Mouse (Mus musculus) MEL (cell line): Measurements from ENCODE around the gene Zfp28. TPM values are rescaled to one million over a fixed set of nuclear protein-coding genes. Genes with fewer than 3 reads are reported as not detected.

Source experiments
- DNase-seq: peaks from one replicate; pipeline ENCODE4 v3.0.0; 2011; ENCODE audit warnings: low read depth, low spot score
- H3K27ac ChIP-seq: 2 replicates; pipeline ENCODE4 v1.5.1; 2012; ENCODE audit warnings: low read depth, mild to moderate bottlenecking, control low read depth, low read length, moderate library complexity; ENCODE audit not compliant: control insufficient read depth
- H3K27me3 ChIP-seq, 2 experiments: fragments of 150-350 bp in 1 of 2; sonication (generic) in 1 of 2; 2 replicates each; pipeline ENCODE4 v1.6.1; 2012; ENCODE audit warnings: low read length in 2 of 2, mild to moderate bottlenecking in 2 of 2, improper control_type of control experiment in 1 of 2, moderate library complexity in 1 of 2; ENCODE audit not compliant: insufficient read depth in 2 of 2, control insufficient read depth in 1 of 2
- H3K36me3 ChIP-seq, 2 experiments: 2 replicates each; pipeline ENCODE4 v1.6.1; 2012 to 2014; ENCODE audit warnings: low read length in 2 of 2, improper control_type of control experiment in 1 of 2, inconsistent platforms in 1 of 2, mild to moderate bottlenecking in 1 of 2; ENCODE audit not compliant: insufficient read depth in 2 of 2, control insufficient read depth in 1 of 2
- H3K4me1 ChIP-seq, 2 experiments: fragments of 150-350 bp in 1 of 2; sonication (generic) in 1 of 2; 2 replicates each; pipeline ENCODE4 v1.6.1; 2012; ENCODE audit warnings: low read length in 2 of 2, improper control_type of control experiment in 1 of 2, mild to moderate bottlenecking in 1 of 2; ENCODE audit not compliant: insufficient read depth in 2 of 2, control insufficient read depth in 1 of 2
- H3K4me3 ChIP-seq, 2 experiments: fragments of 150-350 bp in 1 of 2; sonication (generic) in 1 of 2; 2 replicates each; pipeline ENCODE4 v1.5.1; 2012; ENCODE audit warnings: low read depth in 2 of 2, low read length in 2 of 2, mild to moderate bottlenecking in 2 of 2, moderate library complexity in 2 of 2, control low read depth in 1 of 2, improper control_type of control experiment in 1 of 2; ENCODE audit not compliant: control insufficient read depth in 1 of 2, insufficient read depth in 1 of 2
- H3K79me2 ChIP-seq: 2 replicates; pipeline ENCODE4 v1.6.1; 2012; ENCODE audit warnings: mild to moderate bottlenecking, low read length, moderate library complexity; ENCODE audit not compliant: control insufficient read depth, poor library complexity, insufficient read depth
- H3K9ac ChIP-seq: 2 replicates; pipeline ENCODE4 v1.6.1; 2012; ENCODE audit warnings: low read depth, mild to moderate bottlenecking, control low read depth, low read length, moderate library complexity; ENCODE audit not compliant: control insufficient read depth, poor library complexity, severe bottlenecking
- H3K9me3 ChIP-seq: fragments of 150-350 bp; sonication (generic); replicated peaks from 2 replicates; pipeline ENCODE4 v1.6.1; 2012; ENCODE audit warnings: mild to moderate bottlenecking, low read length, improper control_type of control experiment, moderate library complexity; ENCODE audit not compliant: insufficient read depth
- BHLHE40 ChIP-seq: IDR thresholded peaks from 2 replicates; pipeline ENCODE4 v1.6.1; 2012; ENCODE audit warnings: low read depth, mild to moderate bottlenecking, inconsistent platforms, low read length, improper control_type of control experiment, borderline replicate concordance
- CHD2 ChIP-seq: IDR thresholded peaks from 2 replicates; pipeline ENCODE4 v1.6.1; 2011; ENCODE audit warnings: low read length, improper control_type of control experiment
- EP300 ChIP-seq, 2 experiments: IDR thresholded peaks; 2 replicates each; pipeline ENCODE4 v1.6.1; 2011; ENCODE audit warnings: improper control_type of control experiment in 2 of 2, low read length in 2 of 2, low read depth in 1 of 2, mild to moderate bottlenecking in 1 of 2
- ETS1 ChIP-seq: IDR thresholded peaks from 2 replicates; pipeline ENCODE4 v1.6.1; 2012; ENCODE audit warnings: low read depth, mild to moderate bottlenecking, inconsistent platforms, low read length, improper control_type of control experiment, moderate library complexity
- GABPA ChIP-seq: IDR thresholded peaks from 2 replicates; pipeline ENCODE4 v1.6.1; 2012; ENCODE audit warnings: low read depth, mild to moderate bottlenecking, inconsistent platforms, low read length, improper control_type of control experiment, moderate library complexity
- GATA1 ChIP-seq: IDR thresholded peaks from 2 replicates; pipeline ENCODE4 v1.6.1; 2011; ENCODE audit warnings: low read depth, low read length, improper control_type of control experiment
- HCFC1 ChIP-seq: IDR thresholded peaks from 2 replicates; pipeline ENCODE4 v1.6.1; 2012; ENCODE audit warnings: low read depth, mild to moderate bottlenecking, inconsistent platforms, low read length, improper control_type of control experiment, moderate library complexity
- JUND ChIP-seq: IDR thresholded peaks from 2 replicates; pipeline ENCODE4 v1.6.1; 2011; ENCODE audit warnings: low read depth, mild to moderate bottlenecking, improper control_type of control experiment, low read length
- KAT2A ChIP-seq: conservative IDR thresholded peaks from 2 replicates; pipeline ENCODE4 v1.6.1; 2012; ENCODE audit warnings: low read depth, low read length, improper control_type of control experiment, inconsistent platforms
- MAZ ChIP-seq: IDR thresholded peaks from 2 replicates; pipeline ENCODE4 v1.6.1; 2012; ENCODE audit warnings: low read depth, mild to moderate bottlenecking, inconsistent platforms, low read length, improper control_type of control experiment
- MXI1 ChIP-seq: IDR thresholded peaks from 2 replicates; pipeline ENCODE4 v1.6.1; 2011; ENCODE audit warnings: mild to moderate bottlenecking, low read depth, low read length, improper control_type of control experiment
- MYC ChIP-seq: IDR thresholded peaks from 2 replicates; pipeline ENCODE4 v1.6.1; 2011; ENCODE audit warnings: low read depth, mild to moderate bottlenecking, low read length, improper control_type of control experiment, moderate library complexity
- POLR2A ChIP-seq, 2 experiments: IDR thresholded peaks; 2 replicates each; pipeline ENCODE4 v1.6.1; 2011 to 2012; ENCODE audit warnings: low read length in 2 of 2, mild to moderate bottlenecking in 2 of 2, control low read depth in 1 of 2, improper control_type of control experiment in 1 of 2, low read depth in 1 of 2, moderate library complexity in 1 of 2; ENCODE audit not compliant: control insufficient read depth in 1 of 2, insufficient read depth in 1 of 2, poor library complexity in 1 of 2
- RAD21 ChIP-seq: IDR thresholded peaks from 2 replicates; pipeline ENCODE4 v1.6.1; 2011; ENCODE audit warnings: mild to moderate bottlenecking, low read depth, low read length, improper control_type of control experiment
- RCOR1 ChIP-seq: IDR thresholded peaks from 2 replicates; pipeline ENCODE4 v1.6.1; 2012; ENCODE audit warnings: low read depth, mild to moderate bottlenecking, inconsistent platforms, low read length, improper control_type of control experiment
- TBP ChIP-seq: IDR thresholded peaks from 2 replicates; pipeline ENCODE4 v1.8.0; 2011; ENCODE audit warnings: low read depth, low read length, improper control_type of control experiment
- TCF12 ChIP-seq: IDR thresholded peaks from 2 replicates; pipeline ENCODE4 v1.6.1; 2014; ENCODE audit warnings: low read depth, mild to moderate bottlenecking, inconsistent platforms, low read length, improper control_type of control experiment, moderate library complexity
- UBTF ChIP-seq: IDR thresholded peaks from 2 replicates; pipeline ENCODE4 v1.6.1; 2012; ENCODE audit warnings: low read depth, mild to moderate bottlenecking, inconsistent platforms, low read length, improper control_type of control experiment, moderate library complexity, borderline replicate concordance; ENCODE audit not compliant: insufficient read depth
- USF2 ChIP-seq, 2 experiments: IDR thresholded peaks; 2 replicates each; pipeline ENCODE4 v1.6.1; 2011 to 2012; ENCODE audit warnings: improper control_type of control experiment in 2 of 2, low read length in 2 of 2, borderline replicate concordance in 1 of 2, inconsistent platforms in 1 of 2, low read depth in 1 of 2, mild to moderate bottlenecking in 1 of 2; ENCODE audit not compliant: insufficient read depth in 1 of 2
- ZMIZ1 ChIP-seq: IDR thresholded peaks from 2 replicates; pipeline ENCODE4 v1.6.1; 2012; ENCODE audit warnings: low read depth, mild to moderate bottlenecking, inconsistent platforms, low read length, improper control_type of control experiment, moderate library complexity
- ZNF384 ChIP-seq: IDR thresholded peaks from 2 replicates; pipeline ENCODE4 v1.6.1; 2012; ENCODE audit warnings: low read depth, mild to moderate bottlenecking, inconsistent platforms, low read length, improper control_type of control experiment
- polyA plus RNA-seq, 2 experiments: library from polyadenylated mRNA; stranded (reverse) in 1 of 2; unstranded in 1 of 2; fragments of >175 nt in 1 of 2; fragments of >200 nt in 1 of 2; gene quantifications; 2 replicates each; pipeline versions ENCODE4 v1.2.1 to v1.2.4; 2012; ENCODE audit warnings: low replicate concordance in 2 of 2, low read depth in 1 of 2; ENCODE audit not compliant: insufficient read length in 2 of 2, insufficient read depth in 1 of 2, missing spikeins in 1 of 2
- total RNA-seq: library from RNA; depleted of rRNA; stranded (reverse); fragments of 300-350 nt; gene quantifications from 2 replicates; pipeline ENCODE4 v1.2.3, GENCODE M21; 2012

Gene Zfp28
- total and polyA plus RNA-seq, 3 experiments = 2.8 to 3.3 TPM; not detected in 1

DNA sequence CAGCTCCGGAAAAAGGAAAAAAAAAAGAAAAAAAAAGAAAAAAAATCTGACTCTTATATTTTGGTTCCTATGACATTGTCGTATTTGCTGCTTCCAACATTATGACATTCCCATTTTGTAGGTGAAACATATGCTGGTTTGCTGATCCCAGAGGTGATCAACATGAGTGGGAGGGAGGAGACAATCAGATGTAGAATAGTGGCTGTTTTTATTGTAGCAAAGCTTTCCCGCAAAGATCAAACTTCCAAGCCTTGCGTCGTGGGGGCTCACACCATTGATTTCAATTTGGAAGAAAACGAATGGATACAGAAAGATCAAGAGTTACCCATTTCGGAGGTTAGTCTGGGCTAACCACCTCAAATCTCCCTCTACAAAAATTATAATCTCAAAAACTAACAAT lies 21.3 kb upstream of the Zfp28 start:
- no peak for DNase-seq
- H3K9me3 ChIP-seq = no peaks in the 10 kb centered on the region
- H3K4me3 ChIP-seq = peak overlapping the region; percentile 59 to 65
- TF ChIP-seq UBTF = no peak
- TF ChIP-seq CHD2 = no peak
- no peak for TF ChIP-seq JUND
- 0 out of 2 replicates have a peak, but pooled peaks have one; percentile 1 for TF ChIP-seq TBP
- TF ChIP-seq ZNF384 = peak; percentile 39; the same call in 1 of the 2 replicates
- no peak for TF ChIP-seq BHLHE40
- H3K4me1 ChIP-seq = peaks cover 2 to 5% of the 10 kb centered on the region in 2 experiments; a peak in 3 of 4 replicates
- H3K27ac ChIP-seq = no peak overlapping the region
- H3K27me3 ChIP-seq = no peaks in the 10 kb centered on the region
- peak overlapping the region; percentile 33 for H3K9ac ChIP-seq
- peaks cover 0 to 12% of the 10 kb centered on the region in 2 experiments; a peak in 2 of 4 replicates for H3K36me3 ChIP-seq
- no peaks in the 10 kb centered on the region for H3K79me2 ChIP-seq

DNA sequence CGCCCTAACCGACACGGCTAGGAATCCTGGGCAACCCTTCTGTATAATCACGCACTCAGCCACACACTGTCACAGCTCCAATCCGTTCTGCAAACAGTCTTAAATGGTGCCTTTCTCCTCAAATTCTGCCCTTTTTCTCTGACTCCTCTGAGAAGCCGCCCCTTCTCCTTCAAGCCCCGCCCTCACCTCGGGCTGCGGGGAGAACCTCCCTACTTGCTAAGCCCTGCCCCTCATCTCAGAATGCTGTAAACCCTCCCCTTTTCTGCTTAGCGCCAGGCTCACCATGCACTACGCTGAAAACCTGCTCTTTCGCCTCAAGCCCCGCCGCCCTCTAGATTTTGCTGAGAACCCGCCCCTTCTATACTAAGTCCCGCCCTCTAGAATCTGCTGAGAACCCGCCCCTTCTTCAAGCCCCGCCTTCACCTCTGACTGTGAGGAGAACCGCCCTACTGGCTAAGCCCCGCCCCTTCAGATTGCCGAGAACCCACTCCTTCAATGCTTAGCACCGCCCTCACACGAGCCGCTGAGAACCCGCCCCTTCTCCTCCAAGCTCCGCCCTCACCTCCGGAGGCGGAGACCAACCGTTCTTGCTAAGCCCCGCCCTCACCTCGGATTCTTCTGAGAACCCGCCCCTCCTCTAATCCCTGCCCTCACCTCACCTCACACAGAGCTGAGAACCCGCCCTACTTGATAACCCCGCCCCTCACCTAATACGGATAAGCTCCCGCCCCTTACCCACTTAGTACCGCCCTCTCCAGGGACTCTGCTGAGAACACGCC lies 20.6 kb upstream of the Zfp28 start:
- H3K9me3 ChIP-seq = no peaks in the 10 kb centered on the region
- peak overlapping the region; percentile 67; the same call in 1 of the 2 replicates for H3K27ac ChIP-seq
- no peaks in the 10 kb centered on the region for H3K79me2 ChIP-seq
- TF ChIP-seq UBTF = no peak
- TF ChIP-seq KAT2A = no peak
- no peak; the same call in 1 of the 2 replicates for TF ChIP-seq HCFC1
- TF ChIP-seq RAD21 = no peak
- no peak for TF ChIP-seq BHLHE40
- TF ChIP-seq, all 39 proteins: peak for 0
- Histone ChIP-seq H3K9ac (peak overlapping the region; percentile 33), H3K4me1 (peaks cover 2 to 5% of the 10 kb centered on the region in 2 experiments; a peak in 3 of 4 replicates), H3K36me3 (peaks cover 0 to 12% of the 10 kb centered on the region in 2 experiments; a peak in 2 of 4 replicates), H3K4me3 (peak overlapping the region; percentile 85 to 97), H3K27me3 (no peaks in the 10 kb centered on the region)
- peak; percentile 97 for DNase-seq

DNA sequence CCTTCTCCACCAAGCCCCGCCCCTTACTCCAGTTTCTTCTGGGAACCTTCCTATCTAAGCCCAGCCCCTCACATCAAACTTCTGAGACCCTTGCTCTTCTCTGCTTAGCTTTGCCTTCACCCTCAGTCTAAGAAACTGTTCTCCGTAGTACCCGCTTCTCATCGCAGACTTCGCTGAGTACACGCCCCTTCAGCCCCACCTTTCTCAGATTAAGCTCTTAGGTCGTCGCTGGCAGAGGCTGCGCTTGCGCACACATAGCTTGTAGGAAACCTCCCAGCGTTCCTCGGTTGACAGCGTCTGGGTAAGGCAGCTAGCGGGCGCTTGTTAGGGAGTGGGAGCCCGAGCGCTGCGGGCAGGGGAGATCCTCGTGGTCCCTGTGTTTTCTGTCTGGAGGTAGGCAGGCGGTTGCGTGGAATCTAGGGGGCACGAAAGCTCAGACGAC lies 20.0 kb upstream of the Zfp28 start, which contains the start of gene Zfp78:
Gene Zfp78, plus strand, starts transcription at position 234 of the 442 bp plus-strand sequence.
- H3K79me2 ChIP-seq = no peaks in the 10 kb centered on the region
- H3K27ac ChIP-seq = peak within 1 kb of the TSS; percentile 67
- H3K27me3 ChIP-seq = no peaks in the 10 kb centered on the region
- peak within 1 kb of the TSS; percentile 85 to 97 for H3K4me3 ChIP-seq
- H3K9me3 ChIP-seq = no peaks in the 10 kb centered on the region
- peaks cover 0 to 12% of the 10 kb centered on the region in 2 experiments; a peak in 2 of 4 replicates for H3K36me3 ChIP-seq
- peaks cover 2 to 5% of the 10 kb centered on the region in 2 experiments; a peak in 3 of 4 replicates for H3K4me1 ChIP-seq
- DNase-seq = peak; percentile 97
- H3K9ac ChIP-seq = peak within 1 kb of the TSS; percentile 79
- peak; percentile 70; the same call in 1 of the 2 replicates for TF ChIP-seq MXI1
- TF ChIP-seq CHD2 = no peak
- TF ChIP-seq ZMIZ1 = 0 out of 2 replicates have a peak, but pooled peaks have one; percentile 33
- TF ChIP-seq EP300 (IDR thresholded peaks at IDR 0.05; ENCODE audit: low read depth in 1 of 2, low read length in 2 of 2) = no peak
- no peak for TF ChIP-seq RAD21
- TF ChIP-seq RCOR1 = no peak
- no peak for TF ChIP-seq ETS1
- TF ChIP-seq TCF12 = 0 out of 2 replicates have a peak, but pooled peaks have one; percentile 3
- TF ChIP-seq GATA1 = no peak
- no peak for TF ChIP-seq BHLHE40
- TF ChIP-seq POLR2A (IDR thresholded peaks at IDR 0.05; ENCODE audit: control insufficient read depth in 1 of 2, insufficient read depth in 1 of 2, low read depth in 1 of 2, low read length in 2 of 2, poor library complexity in 1 of 2) = peak; percentile 49 to 66; a peak in 1 of 4 replicates
- TF ChIP-seq GABPA = no peak
- TF ChIP-seq MAZ = 0 out of 2 replicates have a peak, but pooled peaks have one; percentile 13
- TF ChIP-seq MYC = no peak
- TF ChIP-seq USF2 (IDR thresholded peaks at IDR 0.05; ENCODE audit: borderline replicate concordance in 1 of 2, insufficient read depth in 1 of 2, low read depth in 1 of 2, low read length in 2 of 2) = no peak
